Mouse (Mus musculus) hindbrain, embryonic 10.5 days (tissue): ENCODE measurements around the gene Ercc1. TPM values are rescaled to one million over a fixed set of nuclear protein-coding genes. Genes with fewer than 3 reads are reported as not detected.

Experiments
- DNase-seq: peaks from one replicate; pipeline ENCODE4 v3.0.0-alpha.2; 2017; ENCODE audit warnings: low spot score
- H3K27ac ChIP-seq: fragments of 300-500 bp; sonication (generic); 2 replicates; pipeline ENCODE4 v1.5.1; 2016; ENCODE audit warnings: mild to moderate bottlenecking, moderate library complexity
- H3K27me3 ChIP-seq: fragments of 300-500 bp; sonication (generic); 2 replicates; pipeline ENCODE4 v1.6.1; 2016; ENCODE audit warnings: mild to moderate bottlenecking; ENCODE audit not compliant: poor library complexity, insufficient read depth, severe bottlenecking
- H3K36me3 ChIP-seq: fragments of 300-500 bp; sonication (generic); 2 replicates; pipeline ENCODE4 v1.6.1; 2016; ENCODE audit warnings: mild to moderate bottlenecking, moderate library complexity
- H3K4me1 ChIP-seq: fragments of 300-500 bp; sonication (generic); replicated peaks from 2 replicates; pipeline ENCODE4 v1.6.1; 2016; ENCODE audit warnings: mild to moderate bottlenecking
- H3K4me3 ChIP-seq: fragments of 300-500 bp; sonication (generic); 2 replicates; pipeline ENCODE4 v1.5.1; 2016; ENCODE audit warnings: mild to moderate bottlenecking, moderate library complexity
- H3K9me3 ChIP-seq: fragments of 300-500 bp; sonication (generic); 2 replicates; pipeline ENCODE4 v1.6.1; 2016; ENCODE audit warnings: mild to moderate bottlenecking, moderate library complexity
- WGBS: fragments of 180-500 bp; shearing (Covaris S2); methylation state at CpG from one replicate; pipeline ENCODE4 v1.1.7; 2016; 5-methylcytosine and 5-hydroxymethylcytosine counted together
- polyA plus RNA-seq: library from polyadenylated mRNA; unstranded; fragments of >200 nt; fragmentation: Nextera tagmentation; extraction: Ambion mirVana; gene quantifications from 2 replicates; pipeline ENCODE4 v1.2.1, GENCODE M21; 2016

Gene Ercc1
- polyA plus RNA-seq, 1 experiment from 2014 or later = 128 TPM

GRCm38 (mm10) chr7:19350221-19350620, 5.6 kb downstream of the Ercc1 start:
- Histone ChIP-seq H3K27ac (no peak overlapping the region), H3K9me3 (0 out of 2 replicates have a peak, but pooled peaks cover 4% of the 10 kb centered on the region), H3K4me1 (peaks cover 12% of the 10 kb centered on the region), H3K4me3 (no peak overlapping the region), H3K27me3 (no peaks in the 10 kb centered on the region), H3K36me3 (peaks cover 75% of the 10 kb centered on the region)
- 93% methylated on average over 8 of the region's 8 CpGs for WGBS
- no peak for DNase-seq

- Histone ChIP-seq H3K27me3 (no peaks in the 10 kb centered on the region), H3K4me3 (no peak overlapping the region), H3K4me1 (peaks cover 27% of the 10 kb centered on the region), H3K9me3 (0 out of 2 replicates have a peak, but pooled peaks cover 4% of the 10 kb centered on the region), H3K36me3 (peaks cover 77% of the 10 kb centered on the region), H3K27ac (no peak overlapping the region)
- DNase-seq = no peak
- 93% methylated on average over 5 of the region's 5 CpGs for WGBS
These were observed 10.4 kb downstream of the Ercc1 start for GRCm38 (mm10) chr7:19354991-19355390.

- H3K36me3 ChIP-seq = peaks cover 66% of the 10 kb centered on the region
- H3K27ac ChIP-seq = no peak overlapping the region
- H3K4me3 ChIP-seq = no peak overlapping the region
- no peak for DNase-seq
- 68% methylated on average over 10 of the region's 10 CpGs for WGBS
- no peaks in the 10 kb centered on the region for H3K9me3 ChIP-seq
- no peaks in the 10 kb centered on the region for H3K27me3 ChIP-seq
- peaks cover 40% of the 10 kb centered on the region for H3K4me1 ChIP-seq
These were observed 11.7 kb downstream of the Ercc1 start for GRCm38 (mm10) chr7:19356311-19356710.

GRCm38 (mm10) chr7:19357381-19358375, 13.1 kb downstream of the Ercc1 start:
- peak overlapping the region; percentile 86 for H3K4me3 ChIP-seq

GRCm38 (mm10) chr7:19358634-19359033, 14.1 kb downstream of the Ercc1 start:
- Histone ChIP-seq H3K9me3 (no peaks in the 10 kb centered on the region), H3K27ac (peak overlapping the region; percentile 93), H3K27me3 (peaks cover 10% of the 10 kb centered on the region; the same call in 1 of the 2 replicates), H3K4me1 (peaks cover 57% of the 10 kb centered on the region), H3K4me3 (peak overlapping the region; percentile 86), H3K36me3 (peaks cover 42% of the 10 kb centered on the region)
- 27% methylated on average over 13 of the region's 13 CpGs for WGBS
- no peak for DNase-seq

More at GRCm38 (mm10) chr7:19357381-19358375, 13.1 kb downstream of the Ercc1 start:
- no peaks in the 10 kb centered on the region for H3K9me3 ChIP-seq
- DNase-seq = no peak
- WGBS = 93% methylated on average over 25 of the region's 25 CpGs
- H3K27me3 ChIP-seq = peaks cover 7% of the 10 kb centered on the region; the same call in 1 of the 2 replicates
- H3K27ac ChIP-seq = no peak overlapping the region
- peaks cover 54% of the 10 kb centered on the region for H3K4me1 ChIP-seq
- peaks cover 52% of the 10 kb centered on the region for H3K36me3 ChIP-seq

- peaks cover 16% of the 10 kb centered on the region; the same call in 1 of the 2 replicates for H3K27me3 ChIP-seq
- peaks cover 36% of the 10 kb centered on the region for H3K36me3 ChIP-seq
- H3K4me1 ChIP-seq = peaks cover 62% of the 10 kb centered on the region
- peak within 1 kb of the TSS; percentile 93 for H3K27ac ChIP-seq
- peak within 1 kb of the TSS; percentile 86 for H3K4me3 ChIP-seq
- H3K9me3 ChIP-seq = no peaks in the 10 kb centered on the region
- WGBS = under 1% methylated on average over 31 of the region's 31 CpGs
- peak; percentile 87 for DNase-seq
These were observed 14.8 kb downstream of the Ercc1 start, which contains the start of the genes Cd3eap and Ppp1r13l for GRCm38 (mm10) chr7:19359299-19359891. Cd3eap (minus strand) TSS chr7:19359483. Ppp1r13l (plus strand) TSS chr7:19359749.

GRCm38 (mm10) chr7:19359892-19360641, 15.5 kb downstream of the Ercc1 start:
- Histone ChIP-seq H3K27me3 (peaks cover 16% of the 10 kb centered on the region; the same call in 1 of the 2 replicates), H3K4me1 (peaks cover 62% of the 10 kb centered on the region), H3K4me3 (peak overlapping the region; percentile 86), H3K27ac (peak overlapping the region; percentile 93), H3K36me3 (peaks cover 29% of the 10 kb centered on the region), H3K9me3 (no peaks in the 10 kb centered on the region)
- DNase-seq = peak; percentile 84
- under 1% methylated on average over 45 of the region's 45 CpGs for WGBS

GRCm38 (mm10) chr7:19360944-19361343, 16.4 kb downstream of the Ercc1 start:
- DNase-seq = peak; percentile 88
- Histone ChIP-seq H3K9me3 (no peaks in the 10 kb centered on the region), H3K27me3 (peaks cover 16% of the 10 kb centered on the region; the same call in 1 of the 2 replicates), H3K36me3 (peaks cover 22% of the 10 kb centered on the region), H3K4me3 (peak overlapping the region; percentile 86), H3K4me1 (peaks cover 62% of the 10 kb centered on the region), H3K27ac (peak overlapping the region; percentile 93; the same call in 1 of the 2 replicates)
- under 1% methylated on average over 27 of the region's 27 CpGs for WGBS

- H3K4me1 ChIP-seq = peaks cover 57% of the 10 kb centered on the region
These were observed 17.1 kb downstream of the Ercc1 start for GRCm38 (mm10) chr7:19361720-19362119.

GRCm38 (mm10) chr7:19362276-19362675, 17.7 kb downstream of the Ercc1 start:
- peaks cover 9% of the 10 kb centered on the region for H3K36me3 ChIP-seq
- no peak for DNase-seq
- H3K9me3 ChIP-seq = no peaks in the 10 kb centered on the region
- peak overlapping the region; percentile 86 for H3K4me3 ChIP-seq
- peaks cover 16% of the 10 kb centered on the region; the same call in 1 of the 2 replicates for H3K27me3 ChIP-seq
- WGBS = 35% methylated on average over 4 of the region's 4 CpGs
- peaks cover 57% of the 10 kb centered on the region for H3K4me1 ChIP-seq
- H3K27ac ChIP-seq = 0 out of 2 replicates have a peak overlapping the region, but pooled peaks have one; percentile 35

More at GRCm38 (mm10) chr7:19361720-19362119, 17.1 kb downstream of the Ercc1 start:
- H3K27ac ChIP-seq = peak overlapping the region; percentile 60
- peak; percentile 73 for DNase-seq
- 13% methylated on average over 16 of the region's 16 CpGs for WGBS
- peaks cover 14% of the 10 kb centered on the region for H3K36me3 ChIP-seq
- peaks cover 16% of the 10 kb centered on the region; the same call in 1 of the 2 replicates for H3K27me3 ChIP-seq
- peak overlapping the region; percentile 86 for H3K4me3 ChIP-seq
- H3K9me3 ChIP-seq = no peaks in the 10 kb centered on the region

- WGBS = 4% methylated on average over 18 of the region's 18 CpGs
These were observed 19.3 kb downstream of the Ercc1 start for GRCm38 (mm10) chr7:19363881-19364280.

GRCm38 (mm10) chr7:19365376-19365775, 20.8 kb downstream of the Ercc1 start:
- H3K4me1 ChIP-seq = peaks cover 44% of the 10 kb centered on the region

More at GRCm38 (mm10) chr7:19363881-19364280, 19.3 kb downstream of the Ercc1 start:
- H3K36me3 ChIP-seq = no peaks in the 10 kb centered on the region
- peak; percentile 74 for DNase-seq
- no peaks in the 10 kb centered on the region for H3K9me3 ChIP-seq
- no peak overlapping the region for H3K4me3 ChIP-seq
- peaks cover 23% of the 10 kb centered on the region for H3K27me3 ChIP-seq
- H3K27ac ChIP-seq = no peak overlapping the region
- peaks cover 46% of the 10 kb centered on the region for H3K4me1 ChIP-seq

More at GRCm38 (mm10) chr7:19365376-19365775, 20.8 kb downstream of the Ercc1 start:
- 85% methylated on average over 4 of the region's 4 CpGs for WGBS
- no peak overlapping the region for H3K27ac ChIP-seq
- H3K27me3 ChIP-seq = peaks cover 38% of the 10 kb centered on the region
- no peaks in the 10 kb centered on the region for H3K9me3 ChIP-seq
- no peak overlapping the region for H3K4me3 ChIP-seq
- no peak for DNase-seq
- H3K36me3 ChIP-seq = no peaks in the 10 kb centered on the region
